Mouse (Mus musculus) kidney, adult 2 months (tissue): ENCODE data around the gene Utf1.

Experiments used
- CTCF ChIP-seq: fragments of 200-500 bp; conservative IDR thresholded peaks from 2 replicates; pipeline ENCODE4 v1.5.1; 2011; ENCODE audit warnings: low read depth, mild to moderate bottlenecking, control low read depth, low read length, moderate library complexity, mixed read lengths; ENCODE audit not compliant: insufficient read depth, insufficient read length
- POLR2A ChIP-seq: fragments of 200-500 bp; IDR thresholded peaks from one replicate; pipeline ENCODE4 v1.6.1; 2011; ENCODE audit warnings: low read depth, low read length, control low read depth

- TF ChIP-seq POLR2A (no peak), CTCF (no peak)
Measured at GRCm38 (mm10) chr7:139910204-139910835, 33.3 kb upstream of the Utf1 start.
